Mouse (Mus musculus): ENCODE measurements around the gene Grin2a. TPM values are rescaled to one million over a fixed set of nuclear protein-coding genes. Genes with fewer than 3 reads are reported as not detected.

Gene Grin2a
- total RNA-seq (2023) = not detected

DNA sequence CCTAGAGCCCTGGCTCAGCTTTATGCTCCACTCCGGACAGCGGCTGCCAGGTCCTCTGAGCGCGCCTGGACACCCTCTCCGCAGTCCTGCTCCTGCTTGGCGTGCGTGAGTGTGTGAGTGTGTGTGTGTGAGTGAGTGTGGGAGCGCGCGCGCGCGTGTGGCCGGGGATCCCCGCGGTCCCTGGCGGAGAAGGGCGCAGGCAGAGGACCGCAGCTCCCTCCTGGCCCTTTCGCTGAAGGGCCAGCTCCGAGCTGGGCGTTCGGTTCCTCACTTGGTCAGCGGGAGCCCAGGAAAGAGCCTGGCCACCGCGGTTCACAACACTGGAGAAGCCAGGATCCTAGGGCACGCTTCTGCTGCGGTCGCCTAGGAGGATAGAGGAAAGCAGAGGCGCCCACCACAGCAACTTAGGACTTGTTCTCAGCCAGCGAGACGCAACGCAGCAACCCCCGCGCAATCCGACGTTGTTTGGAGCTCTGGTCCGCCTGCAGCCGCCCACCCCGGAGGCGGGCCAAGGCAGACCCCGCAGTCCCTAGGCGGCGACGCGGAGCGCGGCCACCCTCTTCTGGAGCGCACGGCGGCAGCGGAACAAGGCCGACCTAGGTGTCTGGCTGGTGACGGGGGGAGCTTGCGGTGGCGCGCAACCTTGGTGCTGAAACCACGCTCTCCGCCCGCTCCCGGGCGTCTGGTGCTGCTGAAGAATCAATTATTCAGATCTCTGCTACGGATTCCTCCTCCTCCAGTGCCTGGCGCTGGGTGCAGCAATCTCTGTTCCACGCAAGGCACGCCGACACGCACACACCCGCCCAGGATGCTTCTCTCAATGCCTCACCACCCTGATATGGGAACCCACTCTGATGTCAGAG, at the start of gene Grin2a:
Gene Grin2a (minus strand): TSS at position 610 of the 863 bp plus-strand sequence.

Other genes with a start within 250 kb of the Grin2a start
- gene Rpl39l, start 174.7 kb upstream of the Grin2a start, total RNA-seq (2023) = not detected
- gene Atf7ip2, start 197.2 kb upstream of the Grin2a start, total RNA-seq (2023) = not detected